Mouse (Mus musculus) left cerebral cortex, postnatal 4 days (tissue): ENCODE measurements at regions not wholly inside any gene's neighbourhood (a gene's known extent, or its start where the extent isn't known, plus 50 kb on each side); places are given as distances from the start of the nearest gene placed in this dataset.

Experiments
- DNase-seq: peaks from one replicate; pipeline ENCODE4 v3.0.0-alpha.2; 2022
- intact Hi-C: fragments of 180-260 bp; cut with DNase I; formaldehyde crosslinking; loops from one replicate; pipeline ENCODE4 v1.15.1; 2025

DNA sequence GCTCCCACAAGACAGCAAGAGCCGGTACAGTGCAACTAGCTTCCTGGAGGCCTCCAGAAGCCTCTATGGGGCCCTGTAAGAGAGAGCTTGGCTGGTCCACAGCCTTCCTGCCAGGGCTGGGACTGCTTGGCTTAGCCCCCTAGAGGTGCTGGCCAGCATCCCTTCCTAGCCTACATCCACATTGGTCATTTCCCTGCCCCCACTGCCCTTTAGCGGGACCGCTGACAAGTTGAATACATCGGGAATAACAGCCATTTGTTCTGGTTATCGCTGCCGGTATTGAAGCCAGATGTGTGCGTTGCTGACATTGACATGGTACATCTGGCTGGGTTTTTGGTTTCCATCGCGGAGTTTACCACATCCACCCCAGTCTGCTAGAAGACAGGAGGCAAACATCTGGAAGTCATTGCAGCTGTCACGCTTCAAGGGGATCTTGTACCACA is 519.0 kb upstream of the Adam5 start:
- intact Hi-C loops: no loop called here
- DNase-seq: no peak

GRCm38 (mm10) chr8:25342501-25342900 is 518.3 kb upstream of the Adam5 start:
- intact Hi-C loops: no loop called here
- no peak for DNase-seq

GRCm38 (mm10) chr8:25341225-25341624 is 517.1 kb upstream of the Adam5 start:
- intact Hi-C loops: no loop called here
- no peak for DNase-seq

DNA sequence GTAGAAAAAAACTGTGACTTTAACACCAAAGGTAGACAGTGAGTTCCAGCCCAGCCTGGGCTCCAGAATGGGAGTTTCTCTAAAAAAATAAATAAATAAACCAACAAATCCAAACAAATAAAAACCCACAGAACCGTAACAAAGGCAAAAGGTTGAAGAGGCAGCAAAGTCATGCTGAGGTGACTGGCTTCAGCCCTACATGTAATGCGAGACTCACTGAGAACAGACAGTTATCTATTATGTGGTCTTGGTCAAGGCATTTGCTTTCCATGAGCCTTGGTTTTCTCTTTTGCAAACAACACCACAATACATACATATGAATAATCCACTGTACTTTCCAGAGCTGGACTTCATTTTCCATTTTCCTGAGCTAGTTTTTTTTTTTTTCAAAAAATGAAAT is 516.6 kb upstream of the Adam5 start:
- intact Hi-C loops: no loop called here
- DNase-seq: no peak

DNA sequence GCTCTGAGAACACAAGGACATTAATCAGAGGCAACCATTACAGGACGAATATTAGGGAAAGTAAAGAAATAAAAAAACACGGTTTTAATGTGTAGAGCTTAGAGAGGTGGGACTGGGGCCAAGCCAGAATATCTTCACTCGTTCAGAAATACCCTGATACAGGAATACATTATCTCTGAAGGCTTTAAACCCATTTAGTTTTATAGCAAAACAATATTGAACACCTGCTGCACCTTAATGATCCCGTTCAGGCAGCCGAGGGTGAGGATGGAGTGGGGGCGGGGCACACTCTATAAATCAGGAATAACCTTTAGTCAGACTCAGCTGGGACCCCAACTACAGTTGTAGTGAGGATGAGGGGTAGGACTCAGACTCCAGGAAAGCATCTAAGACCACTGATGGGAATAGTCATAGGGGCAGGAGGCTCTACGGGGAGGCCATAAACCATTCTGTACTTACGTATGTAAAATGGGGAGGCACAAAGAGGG is 508.0 kb upstream of the Adam5 start:
- no peak for DNase-seq
- intact Hi-C loops: no loop called here

GRCm38 (mm10) chr8:25331161-25331776 is 507.1 kb upstream of the Adam5 start:
- intact Hi-C loops: no loop called here
- DNase-seq: no peak

GRCm38 (mm10) chr8:25329791-25330190 is 505.6 kb upstream of the Adam5 start:
- intact Hi-C loops: no loop called here
- no peak for DNase-seq

- DNase-seq: no peak
- intact Hi-C loops: no loop called here
Measured at GRCm38 (mm10) chr8:25328318-25328717, 504.1 kb upstream of the Adam5 start.

DNA sequence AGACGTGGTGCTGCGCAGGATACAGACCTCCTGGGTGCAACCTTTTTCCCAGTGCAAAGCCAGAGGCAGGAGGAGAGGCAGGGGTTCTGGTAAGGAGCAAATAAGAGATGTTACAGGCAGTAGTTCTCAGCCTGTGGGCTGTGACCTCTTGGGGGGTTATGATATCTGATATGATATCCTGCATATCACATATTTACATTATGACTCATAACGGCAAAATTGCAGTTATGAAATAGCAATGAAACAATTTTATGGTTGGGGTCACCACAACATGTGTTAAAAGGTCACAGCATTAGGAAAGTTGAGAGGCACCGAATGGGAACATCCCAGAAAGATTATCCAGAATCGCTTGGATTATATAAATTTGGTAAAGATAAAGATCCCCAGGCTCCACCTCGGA is 502.8 kb upstream of the Adam5 start:
- intact Hi-C loops: no loop called here
- DNase-seq: no peak

DNA sequence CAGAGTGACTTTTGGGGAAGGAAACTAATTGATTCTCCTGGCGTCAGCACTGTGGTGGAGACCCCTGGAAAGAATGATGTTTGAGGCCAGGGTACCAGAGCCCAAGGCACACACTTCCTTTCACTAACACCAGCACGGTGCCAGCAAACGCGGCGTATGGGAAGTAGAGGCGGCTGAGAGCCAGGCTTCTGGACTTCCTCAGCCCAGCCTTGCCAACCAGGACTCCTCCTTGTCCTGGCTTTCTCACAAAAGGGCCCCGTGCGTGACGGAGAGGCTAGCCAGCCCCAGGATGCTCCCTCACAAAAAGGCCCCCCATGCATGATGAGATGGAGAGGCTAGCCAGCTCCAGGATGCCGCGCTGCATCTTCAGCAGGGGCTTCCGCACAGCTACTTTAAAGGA is 502.1 kb upstream of the Adam5 start:
- intact Hi-C loops: no loop called here
- peak; percentile 70 for DNase-seq

GRCm38 (mm10) chr8:25324731-25325130 is 500.6 kb upstream of the Adam5 start:
- no peak for DNase-seq
- intact Hi-C loops: no loop called here

GRCm38 (mm10) chr8:25323643-25324420 is 499.7 kb upstream of the Adam5 start:
- DNase-seq: no peak
- intact Hi-C loops: no loop called here

- intact Hi-C loops: no loop called here
- no peak for DNase-seq
Measured at GRCm38 (mm10) chr8:25316383-25316782, 492.2 kb upstream of the Adam5 start.

DNA sequence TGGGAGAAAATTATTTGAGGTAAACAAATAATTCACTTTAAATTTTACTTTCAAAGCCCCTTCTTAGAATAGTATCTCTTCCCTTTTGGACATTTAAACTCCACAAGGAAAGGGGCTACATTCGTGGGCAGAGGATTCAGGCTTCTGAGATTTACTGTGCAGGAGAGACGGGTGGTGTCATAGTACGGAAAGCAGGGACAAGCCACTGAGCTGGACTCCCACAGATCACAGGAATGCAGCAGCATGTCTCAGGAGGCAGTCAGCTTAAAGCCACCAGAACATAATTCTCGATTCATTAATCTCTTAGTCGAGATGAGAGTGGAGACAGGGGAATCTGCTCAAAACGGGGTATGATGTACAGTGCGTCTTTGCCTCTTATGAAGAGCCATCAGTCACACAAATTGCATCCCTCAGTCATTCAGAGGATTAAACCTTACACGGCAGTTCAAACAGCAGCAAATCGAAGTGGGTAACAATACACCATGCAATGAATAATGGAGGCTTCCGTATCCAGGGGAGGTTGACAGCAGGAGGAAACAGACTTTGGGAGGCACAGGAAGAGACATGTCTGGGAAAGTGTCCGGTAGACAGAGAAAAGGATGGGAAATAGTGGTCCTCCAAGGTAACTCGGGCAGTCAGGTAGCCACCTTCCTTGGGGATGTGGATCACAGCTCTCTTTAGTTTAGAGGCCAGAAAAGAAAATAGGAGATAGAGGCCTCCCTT is 487.8 kb upstream of the Adam5 start:
- intact Hi-C loops: no loop called here
- no peak for DNase-seq

DNA sequence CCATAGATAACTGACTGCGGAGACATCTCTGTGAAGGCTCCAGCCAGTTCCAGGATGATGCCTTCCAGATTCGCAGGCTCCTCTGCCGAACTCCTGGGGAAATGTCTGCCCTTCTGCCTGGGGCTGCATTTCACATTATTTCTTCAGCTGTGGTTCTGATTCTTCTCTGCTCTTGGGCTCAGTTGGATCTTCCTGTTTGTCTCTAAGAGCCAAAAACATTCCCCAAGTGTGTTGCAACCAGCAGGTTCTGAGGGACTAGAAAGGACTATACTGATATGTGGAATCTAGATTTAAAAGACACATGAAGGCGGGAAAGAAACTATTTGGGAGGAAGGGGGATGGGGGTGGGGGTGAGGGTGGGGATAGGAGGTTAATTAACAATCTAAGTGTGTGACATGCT is 483.8 kb upstream of the Adam5 start:
- no peak for DNase-seq
- intact Hi-C loops: no loop called here

DNA sequence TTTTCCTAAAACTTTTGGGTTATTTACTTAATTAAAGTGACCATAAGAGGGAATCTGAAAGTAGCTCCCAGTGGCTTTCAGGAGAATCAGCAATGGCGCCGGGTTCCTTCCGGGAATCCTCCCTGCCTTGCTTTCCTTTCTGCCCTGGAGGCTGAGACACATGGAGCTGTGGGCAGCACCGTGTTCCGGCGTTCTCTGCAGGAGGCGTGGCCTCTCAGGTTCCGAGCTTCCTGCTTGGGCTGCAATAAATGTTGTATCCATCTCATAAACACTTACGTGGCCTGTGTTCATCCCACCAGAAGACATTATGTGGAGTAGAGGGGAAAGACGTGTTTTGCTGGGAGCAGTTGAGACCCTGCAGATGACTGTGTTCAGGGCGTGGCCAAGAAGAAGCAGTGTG is 483.3 kb upstream of the Adam5 start:
- DNase-seq: no peak
- intact Hi-C loops: no loop called here

DNA sequence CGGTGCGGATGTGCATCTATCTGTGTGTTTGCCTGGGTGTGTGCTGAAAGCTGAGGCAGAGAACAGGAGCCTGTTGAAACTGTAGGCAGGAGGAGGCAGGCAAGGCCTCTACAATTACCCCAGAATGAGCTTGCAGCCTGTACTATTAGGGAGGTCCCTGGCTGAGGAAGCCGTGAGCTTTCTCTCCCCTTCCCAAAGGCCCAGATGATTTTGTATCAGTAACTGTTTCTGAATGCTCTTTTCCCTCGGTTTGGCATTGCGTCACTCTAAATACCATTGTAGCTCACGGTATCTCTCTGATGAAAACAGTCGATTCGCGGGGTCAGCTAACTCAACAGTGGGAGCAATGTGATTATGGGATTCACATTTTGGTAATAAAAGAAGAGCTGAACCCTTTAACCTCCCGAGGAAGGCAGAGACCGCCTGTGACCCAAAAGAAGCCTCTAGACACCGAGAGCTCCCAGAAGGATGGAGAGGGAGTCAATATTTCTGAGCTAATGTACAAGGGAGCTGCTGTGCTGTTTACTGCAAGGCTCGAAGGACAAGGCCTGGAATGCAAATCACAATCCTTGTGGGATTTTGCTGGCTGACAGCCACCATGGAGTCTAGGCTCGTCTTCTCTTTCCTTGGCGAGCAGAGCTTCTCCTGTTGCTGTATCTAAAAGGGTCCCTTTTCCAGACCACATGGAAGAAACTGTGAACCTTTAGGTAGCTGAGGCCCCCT is 482.8 kb upstream of the Adam5 start:
- intact Hi-C loops: no loop called here
- DNase-seq: peak; percentile 52
